Mouse (Mus musculus) liver, embryonic 16.5 days (tissue): ENCODE data around the gene Gabrp. TPM values are rescaled to one million over a fixed set of nuclear protein-coding genes. Genes with fewer than 3 reads are reported as not detected.

Source experiments
- polyA plus RNA-seq: library from polyadenylated mRNA; unstranded; fragments of >200 nt; fragmentation: Nextera tagmentation; extraction: Ambion mirVana; gene quantifications from 2 replicates; pipeline ENCODE4 v1.2.1, GENCODE M21; 2015

Gabrp gene
- polyA plus RNA-seq, 1 experiment from 2014 or later = 0.07 TPM

Other genes with a start within 250 kb of the Gabrp start
- 2.5 and 3.2 TPM in 2 replicates for gene Ranbp17, start 65.2 kb downstream of the Gabrp start, polyA plus RNA-seq
- not detected in 2 replicates for gene D130052B06Rik, start 20.3 kb upstream of the Gabrp start, polyA plus RNA-seq